Mouse (Mus musculus): Measurements from ENCODE around the gene Nthl1. TPM values are rescaled to one million over a fixed set of nuclear protein-coding genes. Genes with fewer than 3 reads are reported as not detected.

Gene Nthl1
- total RNA-seq, 2 experiments from 2014 or later: 4.9 to 6.1 TPM

DNA sequence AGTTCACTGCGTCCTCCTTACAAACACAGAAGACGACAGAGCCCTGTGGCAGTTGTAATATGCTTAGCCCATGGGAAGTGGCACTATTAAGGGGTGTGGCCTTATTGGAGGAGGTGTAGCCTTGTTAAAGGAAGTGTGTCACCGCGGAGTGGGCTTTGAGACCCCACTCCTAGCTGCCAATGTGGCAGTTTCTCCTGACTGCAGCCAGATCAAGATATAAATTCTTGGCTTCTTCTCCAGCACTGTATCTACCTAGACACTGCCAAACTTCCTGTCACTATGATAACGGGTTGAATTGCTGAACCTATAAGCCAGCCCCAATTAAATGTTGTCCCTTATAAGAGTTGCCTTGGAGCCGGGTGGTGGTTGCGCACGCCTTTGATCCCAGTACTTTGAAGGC, 7.0 kb upstream of the Nthl1 start:
- DNase-seq (ENCODE audit: low spot score in 2 of 2): no peak

DNA sequence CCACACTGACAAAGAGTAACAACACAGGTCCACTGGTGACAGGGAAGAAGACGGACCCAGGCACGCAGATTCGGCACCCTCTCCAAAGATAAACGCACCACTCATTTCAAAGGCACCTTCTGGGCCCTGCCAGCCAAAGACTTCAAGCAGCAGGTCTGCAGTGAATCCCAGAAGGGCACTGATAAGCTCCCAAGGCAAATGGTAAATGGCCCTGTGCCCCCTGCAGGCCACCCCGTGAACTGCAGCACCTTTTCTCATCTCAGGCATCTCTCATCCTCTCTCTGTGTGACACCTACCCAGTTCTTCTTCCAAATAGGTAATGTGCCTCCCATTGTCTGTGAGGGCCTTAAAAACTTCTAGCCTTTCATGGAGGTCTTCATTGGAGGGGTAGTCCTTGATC, 3.8 kb upstream of the Nthl1 start:
- peak; percentile 57 to 84 for DNase-seq (ENCODE audit: low spot score in 2 of 2)

DNA sequence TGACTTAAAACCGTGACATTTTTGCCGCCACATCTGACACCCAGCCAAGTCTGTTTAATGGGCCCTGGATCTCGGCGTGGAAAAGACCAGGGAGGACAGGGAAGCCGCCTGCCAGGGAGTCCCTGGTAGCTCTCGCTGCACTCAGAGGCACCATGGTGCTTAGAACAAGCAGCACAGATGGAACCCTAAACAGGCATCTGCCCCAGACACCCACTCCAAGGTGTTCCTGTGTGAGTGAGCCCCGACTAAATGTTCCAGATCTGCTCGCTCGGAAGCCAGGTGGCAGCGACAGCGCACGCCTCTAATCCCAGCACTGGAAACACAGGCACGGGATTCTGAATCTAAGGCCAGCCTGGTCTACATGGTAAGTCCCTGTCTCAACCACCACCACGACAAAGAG, 2.4 kb upstream of the Nthl1 start:
- DNase-seq (ENCODE audit: low spot score in 2 of 2): peak; percentile 71 to 93

DNA sequence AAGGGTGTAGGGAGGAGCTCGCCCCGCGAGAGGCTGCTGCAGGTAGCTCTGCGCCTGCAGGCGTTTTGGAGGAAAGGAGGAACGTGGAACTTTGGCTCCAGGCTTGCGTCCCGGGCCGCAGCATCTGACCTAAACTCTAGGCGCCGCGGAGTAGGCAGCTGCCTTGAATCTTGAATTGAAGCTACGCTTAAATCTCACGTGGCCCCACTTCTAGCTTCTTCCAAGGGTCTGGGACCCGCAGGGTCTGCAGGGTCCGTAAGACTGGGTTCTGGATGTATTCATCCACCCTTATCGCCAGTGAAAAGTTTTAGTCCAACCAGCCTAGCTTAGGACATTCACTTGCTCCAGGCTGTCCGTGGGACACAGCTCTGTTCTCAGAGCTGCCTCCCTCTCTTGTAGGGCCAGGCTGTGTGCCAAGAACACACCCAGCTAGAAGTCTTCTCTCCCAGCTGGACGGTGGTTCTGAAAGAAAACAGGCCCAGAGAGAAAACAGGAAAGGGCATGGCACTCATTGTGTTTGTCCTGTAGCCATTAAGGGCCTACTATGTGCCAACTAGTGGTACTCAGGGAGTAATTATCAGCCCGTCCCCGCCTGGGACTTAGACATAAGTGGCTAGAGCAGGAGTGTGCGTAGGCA, 451 bp downstream of the Nthl1 start:
- DNase-seq (ENCODE audit: low spot score in 2 of 2): peak in 1 of 2 experiments; percentile 39

DNA sequence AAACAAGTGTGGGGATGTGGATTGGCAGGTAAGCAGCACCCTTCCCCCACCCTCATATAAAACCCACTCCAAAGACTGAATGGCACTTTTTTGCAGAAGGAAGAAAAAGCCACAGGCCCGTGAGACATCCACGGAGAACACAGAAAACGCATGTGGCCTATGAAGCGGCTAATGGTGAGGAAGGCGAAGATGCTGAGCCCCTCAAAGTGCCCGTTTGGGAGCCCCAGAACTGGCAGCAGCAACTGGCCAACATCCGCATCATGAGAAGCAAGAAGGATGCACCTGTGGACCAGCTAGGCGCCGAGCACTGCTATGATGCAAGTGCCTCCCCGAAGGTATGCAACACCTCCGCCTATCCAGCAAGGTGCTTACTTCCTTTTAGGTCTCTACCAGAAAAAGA, 1.4 kb downstream of the Nthl1 start:
- no peak for DNase-seq (ENCODE audit: low spot score in 2 of 2)

DNA sequence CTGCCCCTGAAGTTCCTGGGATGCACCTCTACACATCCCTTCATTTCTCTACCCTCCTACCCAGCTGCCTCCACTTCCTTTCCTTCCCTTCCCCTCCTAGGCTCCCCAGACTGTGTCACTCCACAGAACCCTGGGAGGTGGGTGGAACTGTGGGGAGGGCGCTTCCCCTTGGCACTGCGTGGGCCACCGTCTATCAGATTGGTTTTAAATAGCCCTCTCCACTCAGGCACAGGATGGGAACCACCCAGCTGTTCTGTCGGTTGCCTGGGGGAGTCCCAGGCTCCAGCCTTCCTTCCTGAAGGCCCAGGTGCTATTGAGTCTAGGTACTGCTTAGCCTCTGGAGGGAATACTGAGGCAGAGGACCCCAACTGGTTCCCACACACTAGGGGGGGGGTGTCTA, 2.5 kb downstream of the Nthl1 start:
- no peak for DNase-seq (ENCODE audit: low spot score in 2 of 2)

DNA sequence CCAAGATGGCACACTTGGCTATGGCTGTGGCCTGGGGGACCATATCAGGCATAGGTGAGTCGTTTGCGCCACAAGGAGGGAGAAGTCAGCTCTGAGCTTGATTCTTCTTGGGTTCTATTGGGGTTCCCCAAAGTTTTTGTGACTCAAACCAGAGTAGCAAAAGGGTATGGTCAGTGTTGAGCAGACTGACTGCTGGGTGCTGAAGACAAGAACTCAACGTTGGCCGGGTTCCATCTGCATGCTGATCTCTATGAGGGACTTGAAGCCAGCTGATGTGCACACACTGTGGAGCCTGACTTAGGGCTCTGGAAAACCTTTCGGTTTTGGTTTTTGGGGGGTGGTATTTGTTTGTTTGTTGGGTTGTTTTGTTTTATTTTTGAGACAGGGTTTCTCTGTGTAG, 3.2 kb downstream of the Nthl1 start:
- DNase-seq (ENCODE audit: low spot score in 2 of 2): no peak

DNA sequence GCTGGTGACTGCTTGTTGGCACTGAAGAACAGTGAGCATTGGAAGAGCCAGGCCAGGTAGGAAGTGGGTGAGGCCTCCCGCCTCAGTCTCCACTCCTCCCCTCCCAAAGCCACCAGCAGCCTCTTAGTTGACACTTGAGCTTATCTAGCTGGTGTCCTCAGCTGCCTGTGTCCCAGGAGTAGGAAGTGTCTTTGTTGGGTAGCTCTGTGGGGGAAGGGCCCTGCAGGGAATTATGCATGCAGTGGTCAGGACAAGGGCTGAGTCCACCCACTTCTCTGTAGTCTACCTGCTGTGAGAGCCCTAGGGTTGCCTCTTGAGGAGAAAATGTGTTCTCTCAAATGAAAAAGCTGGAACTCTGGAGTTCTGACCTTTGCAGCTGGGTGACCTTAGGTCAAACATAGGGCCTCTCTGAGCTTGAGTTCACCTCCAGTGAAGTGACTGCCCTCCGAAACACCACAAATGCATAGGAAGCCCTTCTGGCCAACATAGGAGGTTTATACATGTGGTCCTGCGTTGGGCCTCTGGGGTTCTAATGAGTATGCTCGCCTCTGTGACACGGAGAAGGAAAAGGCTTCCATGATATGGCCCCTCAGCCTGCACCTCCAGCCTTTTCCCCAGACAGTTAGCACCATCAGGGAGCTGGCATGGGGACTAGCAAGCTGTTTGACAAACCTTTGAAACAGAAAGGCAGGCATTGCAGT, 4.5 kb downstream of the Nthl1 start:
- DNase-seq (ENCODE audit: low spot score in 2 of 2): no peak

DNA sequence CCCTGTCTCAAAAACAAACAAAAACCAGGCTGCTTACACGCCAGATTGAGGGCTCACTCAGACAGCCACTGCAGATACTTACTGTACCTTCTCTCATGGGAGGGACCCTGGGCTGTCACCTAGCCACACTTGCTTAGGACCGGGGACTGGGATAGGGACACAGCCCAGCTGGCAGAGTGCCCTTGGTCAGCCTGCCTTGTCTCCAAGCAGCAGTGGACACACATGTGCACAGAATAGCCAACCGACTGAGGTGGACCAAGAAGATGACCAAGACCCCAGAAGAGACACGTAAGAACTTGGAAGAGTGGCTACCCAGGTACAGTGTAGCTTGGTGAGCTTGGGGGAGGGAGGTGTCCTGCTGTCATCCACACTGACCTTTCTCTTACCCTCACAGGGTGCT, 5.7 kb downstream of the Nthl1 start:
- DNase-seq (ENCODE audit: low spot score in 2 of 2): no peak

DNA sequence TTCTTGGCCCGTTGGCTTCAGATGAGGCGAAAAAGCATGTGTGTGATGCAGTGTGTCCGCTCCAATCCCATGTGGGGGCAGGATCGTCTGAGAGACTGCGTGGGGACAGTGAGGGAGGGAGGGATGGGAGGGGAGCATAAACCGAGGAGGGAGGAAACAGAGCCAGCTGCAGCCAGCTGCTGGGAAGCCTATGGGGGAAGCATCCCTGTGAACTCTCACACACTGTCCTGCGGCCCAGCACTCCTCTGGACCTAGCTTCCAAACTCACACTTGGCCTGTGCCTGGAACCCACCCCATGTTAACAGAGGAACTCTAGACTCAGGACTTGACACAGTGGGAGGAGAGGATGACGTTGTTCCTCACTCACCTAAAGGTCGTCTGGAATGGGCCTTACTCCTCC, 6.4 kb downstream of the Nthl1 start:
- no peak for DNase-seq (ENCODE audit: low spot score in 2 of 2)

DNA sequence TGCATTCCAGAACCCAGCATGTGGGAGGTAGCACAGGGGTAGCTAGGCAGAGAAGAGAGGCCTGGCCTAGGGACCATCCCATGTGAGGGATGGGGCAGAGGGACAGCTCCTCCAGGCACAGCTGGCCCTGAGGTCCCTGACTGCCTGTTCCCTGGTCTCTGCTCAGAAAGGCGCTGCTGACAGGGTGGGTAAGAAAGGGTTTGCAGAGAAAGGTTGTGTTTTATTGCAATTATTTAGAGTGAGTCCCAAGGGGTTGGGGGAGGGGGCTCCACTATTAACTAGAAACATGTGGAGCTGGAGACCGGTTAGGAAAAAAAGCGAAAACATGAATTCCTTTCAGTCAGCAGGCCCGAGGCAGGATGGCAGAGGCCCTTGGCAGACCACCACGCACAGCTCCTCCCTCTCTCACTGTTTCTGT, 7.1 kb downstream of the Nthl1 start:
- DNase-seq (ENCODE audit: low spot score in 2 of 2): no peak

DNA sequence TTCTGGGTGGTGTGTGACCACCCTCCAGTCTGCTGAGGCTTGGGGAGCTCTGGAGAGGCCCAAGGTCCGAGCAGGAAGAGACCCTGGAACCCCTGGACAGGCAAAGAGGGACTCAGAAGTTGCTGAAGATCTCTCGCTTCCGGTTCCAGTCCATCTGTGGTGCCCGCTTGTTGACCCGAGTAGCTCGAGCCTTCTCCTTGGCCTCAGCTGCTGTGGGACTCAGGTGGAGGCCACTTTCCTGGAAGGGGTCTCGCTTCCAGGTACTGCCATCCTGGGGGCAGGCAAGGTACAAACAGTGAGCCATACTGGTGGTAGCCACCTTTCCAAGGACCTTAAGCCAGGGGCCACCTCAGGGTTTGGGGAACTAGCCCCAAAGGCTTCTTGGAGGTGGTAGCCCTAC, 7.6 kb downstream of the Nthl1 start:
- DNase-seq (ENCODE audit: low spot score in 2 of 2): no peak

DNA sequence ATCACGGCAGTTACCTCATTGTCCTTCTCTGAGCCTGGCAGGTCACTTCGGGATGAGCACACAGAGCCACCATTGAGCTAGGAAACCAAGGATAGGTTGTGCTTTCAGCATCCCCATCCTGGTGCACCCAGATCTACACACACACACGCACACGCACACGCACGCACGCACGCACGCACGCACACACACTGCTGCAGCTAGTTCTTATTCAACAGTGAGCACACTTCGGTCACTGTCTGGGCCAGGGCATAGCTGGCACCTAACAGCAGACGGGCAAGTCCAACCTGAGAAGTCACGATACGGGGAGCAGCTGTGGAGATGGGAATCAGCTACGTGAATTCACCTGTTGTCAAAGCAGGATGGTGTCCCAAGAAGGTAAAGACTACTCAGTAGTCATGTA, 8.1 kb downstream of the Nthl1 start:
- DNase-seq (ENCODE audit: low spot score in 2 of 2): no peak

DNA sequence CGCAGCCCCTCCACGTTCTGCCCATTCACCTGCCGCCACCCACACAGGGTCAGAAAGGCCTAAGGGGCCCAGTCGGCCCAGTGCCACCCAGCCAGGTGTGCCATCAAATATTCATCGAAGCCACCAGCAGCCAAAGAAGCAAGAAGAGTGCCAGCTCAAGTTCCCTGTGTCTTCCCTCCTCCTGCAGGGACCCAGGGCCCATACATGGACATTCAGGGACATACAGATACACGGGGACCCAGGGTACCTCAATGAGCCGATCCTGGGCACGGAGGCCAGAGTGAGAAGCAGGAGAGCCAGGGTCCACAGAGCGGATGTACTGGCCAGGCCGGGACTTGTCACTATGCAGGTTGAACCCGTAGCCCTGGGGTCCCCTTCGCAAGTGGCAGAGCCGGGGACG, 9.5 kb downstream of the Nthl1 start:
- no peak for DNase-seq (ENCODE audit: low spot score in 2 of 2)

DNA sequence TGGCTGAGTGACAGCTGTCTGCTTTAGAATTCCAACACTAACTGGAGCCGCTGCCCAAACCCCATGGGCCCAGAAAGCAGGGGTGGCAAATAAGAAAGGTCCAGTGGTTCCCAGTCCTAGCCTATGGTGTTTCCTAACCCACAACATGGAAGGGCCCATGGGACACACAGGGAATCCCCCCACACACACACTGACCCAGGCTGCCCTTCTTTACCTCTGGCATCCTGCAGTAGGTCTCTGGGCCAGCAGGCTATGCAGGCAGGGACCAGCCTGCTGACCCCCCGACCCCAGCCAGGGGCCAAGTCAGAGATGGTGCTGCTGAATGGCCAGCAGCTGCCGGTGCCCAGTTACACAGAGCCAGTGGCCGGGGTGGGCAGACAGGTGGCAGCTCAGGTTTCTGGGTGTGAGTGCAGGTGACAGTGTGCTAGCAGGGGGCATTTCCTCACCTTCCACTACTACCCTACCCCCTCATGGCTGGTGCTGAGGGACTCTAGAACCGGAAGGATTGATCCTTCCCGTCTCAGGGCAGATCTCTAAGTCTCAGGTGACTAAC, 10.4 kb downstream of the Nthl1 start:
- DNase-seq (ENCODE audit: low spot score in 2 of 2): no peak

DNA sequence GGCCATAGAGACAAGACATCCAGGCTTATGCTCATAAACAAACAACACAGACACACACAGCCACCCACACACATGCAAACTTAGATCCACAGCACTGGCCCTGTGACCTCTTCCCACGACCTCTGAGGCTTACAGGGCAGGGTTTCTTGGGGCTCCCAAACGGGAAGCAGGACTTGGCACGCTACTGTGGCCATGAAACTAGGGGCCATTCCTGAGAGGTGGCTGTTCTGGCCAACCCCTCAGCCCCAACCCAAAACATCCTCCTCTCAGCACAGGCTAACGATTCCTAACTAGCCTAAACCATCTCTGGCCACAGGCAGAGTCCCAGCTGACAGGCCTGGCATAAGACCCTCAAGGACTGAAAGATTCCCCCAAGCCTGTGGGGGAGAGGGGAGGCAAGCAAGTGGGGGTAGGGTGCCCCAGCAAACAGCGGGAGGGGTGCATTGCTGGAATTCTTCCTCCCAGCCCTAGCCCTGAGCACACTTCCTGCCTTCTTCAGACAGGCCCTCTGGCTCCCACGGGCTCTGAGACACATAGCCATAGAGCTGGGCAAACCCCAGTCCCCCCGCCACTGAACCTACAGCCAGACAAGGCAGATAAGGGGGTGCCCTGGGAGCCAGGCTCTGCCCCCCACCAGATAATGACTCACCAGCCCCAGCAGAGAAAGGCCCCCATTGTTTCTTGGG, 11.7 kb downstream of the Nthl1 start:
- no peak for DNase-seq (ENCODE audit: low spot score in 2 of 2)

DNA sequence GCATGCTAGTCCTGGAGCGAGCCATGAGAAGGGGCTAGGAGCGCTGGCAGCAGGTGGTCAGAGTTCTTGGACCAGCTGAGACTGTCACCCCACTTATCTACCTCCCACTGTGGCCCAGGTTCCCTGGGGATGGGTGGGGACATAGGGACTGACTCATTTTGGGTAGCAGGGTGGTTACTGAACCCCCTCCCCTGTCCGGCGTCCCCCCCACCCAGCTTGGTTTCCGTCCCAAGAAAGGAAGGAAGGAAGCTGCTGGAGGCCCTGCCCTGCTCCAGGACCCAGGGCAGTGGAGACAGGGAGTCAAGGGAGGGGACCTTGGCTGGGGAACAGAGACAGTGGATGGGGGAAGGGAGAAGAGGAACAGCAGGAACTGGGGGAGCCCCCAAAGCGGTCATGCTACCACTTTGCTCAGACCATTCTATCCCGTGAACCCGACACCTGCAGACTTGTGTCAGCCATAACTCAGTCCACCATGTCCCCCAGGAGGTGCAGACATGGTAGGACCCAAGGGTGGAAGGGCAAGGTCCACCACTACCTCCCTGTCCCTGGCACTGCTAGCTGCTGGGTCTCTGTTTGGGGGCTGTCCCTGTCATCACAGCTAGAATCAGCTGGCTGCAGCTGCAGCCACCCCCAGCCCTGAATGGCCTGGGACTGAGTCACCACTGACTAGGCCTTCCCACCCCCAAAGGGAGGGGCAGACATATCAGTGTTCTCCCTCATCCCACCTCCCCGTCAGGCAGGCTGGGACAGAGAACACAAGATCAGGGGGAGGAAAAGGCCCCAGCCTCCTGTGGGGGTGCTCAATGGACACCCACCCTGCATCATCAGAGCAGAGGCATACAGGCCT, 12.6 kb downstream of the Nthl1 start:
- no peak for DNase-seq (ENCODE audit: low spot score in 2 of 2)

DNA sequence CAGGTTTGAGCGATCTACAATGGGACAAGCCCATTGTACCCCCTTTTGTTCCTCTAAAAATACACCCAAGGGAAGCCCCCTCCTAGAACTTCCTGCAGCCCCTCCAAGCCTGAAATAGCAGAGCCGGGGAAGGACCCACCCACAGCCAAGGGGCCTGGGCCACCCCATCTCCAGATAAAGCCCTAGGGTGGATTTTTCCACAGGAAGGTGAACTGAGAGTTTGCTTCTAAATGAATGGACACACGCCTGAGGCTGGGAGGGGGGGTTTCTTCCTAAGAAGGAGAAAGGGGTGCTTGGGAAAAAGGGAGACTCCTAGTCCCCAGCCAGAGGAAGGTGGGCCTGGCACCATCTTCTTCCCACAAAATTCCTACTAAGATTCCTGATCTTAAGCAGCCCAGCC, 13.4 kb downstream of the Nthl1 start:
- no peak for DNase-seq (ENCODE audit: low spot score in 2 of 2)

DNA sequence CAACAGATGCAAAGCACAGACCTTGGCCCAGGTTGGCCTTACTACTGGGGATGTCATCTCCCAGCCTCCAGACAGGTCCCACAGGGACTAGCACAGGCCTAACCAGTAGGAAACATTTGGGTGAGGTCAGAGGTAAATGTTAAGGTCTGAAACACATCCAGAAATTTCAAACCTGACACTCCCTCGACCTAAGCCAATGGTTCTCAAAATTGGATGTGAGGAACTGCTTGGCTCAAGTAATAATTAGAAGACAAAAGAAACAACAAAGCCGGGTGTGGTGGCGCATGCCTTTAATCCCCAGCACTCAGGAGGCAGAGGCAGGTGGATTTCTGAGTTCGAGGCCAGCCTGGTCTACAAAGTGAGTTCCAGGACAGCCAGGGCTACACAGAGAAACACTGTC, 13.9 kb downstream of the Nthl1 start:
- DNase-seq (ENCODE audit: low spot score in 2 of 2): no peak

DNA sequence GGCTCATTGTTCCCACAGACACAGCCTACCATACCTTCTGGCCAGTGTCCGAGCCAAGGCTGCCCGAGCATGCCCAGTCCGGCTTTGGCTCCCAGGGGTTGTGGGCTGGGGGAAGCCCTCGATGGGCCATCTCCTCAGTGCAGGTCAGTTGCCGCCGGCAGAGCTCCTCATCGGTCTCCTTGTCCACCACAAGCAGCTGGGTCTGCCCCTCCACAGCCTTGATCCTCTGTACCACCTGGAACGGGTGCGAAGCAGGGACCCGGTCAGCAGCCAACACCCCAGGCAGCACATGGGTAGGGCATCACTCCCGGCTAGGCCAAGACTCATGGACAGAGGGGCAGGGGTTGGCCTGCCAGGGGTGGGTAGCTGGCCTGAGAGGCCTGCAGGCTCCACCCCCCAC, 15.0 kb downstream of the Nthl1 start:
- no peak for DNase-seq (ENCODE audit: low spot score in 2 of 2)

DNA sequence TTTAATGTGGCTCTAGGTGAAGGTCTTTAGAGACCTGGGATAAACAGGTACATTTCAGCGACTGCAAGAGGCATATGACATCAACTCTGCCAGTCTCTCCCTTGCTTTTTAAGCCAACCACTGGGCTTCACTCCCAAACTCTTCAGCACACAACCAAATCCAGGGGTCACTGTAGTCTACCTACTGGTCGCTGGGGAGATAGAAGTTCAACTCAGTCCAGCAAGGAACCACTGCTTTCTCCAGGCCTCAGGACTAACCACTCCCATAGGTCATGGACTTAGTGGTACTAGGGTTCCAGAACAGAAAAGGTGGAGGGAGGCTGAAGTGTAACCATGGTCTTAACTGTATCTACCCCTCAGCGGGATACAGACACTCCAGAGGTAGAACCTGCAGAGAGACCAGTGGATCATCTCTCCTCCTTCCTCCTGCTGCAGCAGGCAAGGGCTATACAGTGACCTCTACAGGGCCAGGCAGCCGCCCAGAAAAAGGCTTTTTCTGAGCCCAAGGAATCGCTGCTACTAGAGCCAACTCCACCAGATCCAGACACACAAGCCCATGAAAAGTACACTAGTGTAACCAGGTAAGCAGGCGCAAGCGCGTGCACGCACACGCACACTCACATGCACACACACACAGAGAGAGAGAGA, 16.4 kb downstream of the Nthl1 start:
- no peak for DNase-seq (ENCODE audit: low spot score in 2 of 2)
